Mouse (Mus musculus): Measurements from ENCODE around the gene Ss18l1. TPM values are rescaled to one million over a fixed set of nuclear protein-coding genes. Genes with fewer than 3 reads are reported as not detected.

The Ss18l1 gene
- polyA plus RNA-seq, 1 experiment from 2014 or later = 3.2 TPM

- H3K36me3 ChIP-seq (ENCODE audit: control insufficient read depth, insufficient read depth) = no peaks in the 10 kb centered on the region
- WGBS = 92% methylated on average over 18 of the region's 18 CpGs
- no peak overlapping the region for H3K4me3 ChIP-seq (ENCODE audit: low read length)
- H3K9me3 ChIP-seq (replicated peaks; ENCODE audit: control insufficient read depth, low read length) = no peaks in the 10 kb centered on the region
- no peaks in the 10 kb centered on the region for H3K27me3 ChIP-seq (ENCODE audit: control insufficient read depth, insufficient read depth, low read length)
- no peak overlapping the region for H3K9ac ChIP-seq (ENCODE audit: low read length)
- ATAC-seq (replicated peaks; ENCODE audit: extremely low read depth, insufficient read depth, low FRiP score) = no peak
- no peak overlapping the region for H3K4me2 ChIP-seq (ENCODE audit: low read depth, low read length)
- no peak overlapping the region for H3K27ac ChIP-seq (ENCODE audit: low read length)
- H3K4me1 ChIP-seq (ENCODE audit: control insufficient read depth, insufficient read depth, low read length) = peaks cover 8% of the 10 kb centered on the region; the same call in 1 of the 2 replicates
Measured at GRCm38 (mm10) chr2:180047980-180048635, 5.8 kb downstream of the Ss18l1 start.

GRCm38 (mm10) chr2:180050986-180051385, 8.7 kb downstream of the Ss18l1 start:
- Histone ChIP-seq H3K36me3 (ENCODE audit: control insufficient read depth, insufficient read depth) (peaks cover 6% of the 10 kb centered on the region), H3K4me3 (ENCODE audit: low read length) (no peak overlapping the region), H3K4me1 (ENCODE audit: control insufficient read depth, insufficient read depth, low read length) (no peaks in the 10 kb centered on the region), H3K9ac (ENCODE audit: low read length) (no peak overlapping the region), H3K27me3 (ENCODE audit: control insufficient read depth, insufficient read depth, low read length) (no peaks in the 10 kb centered on the region), H3K27ac (ENCODE audit: low read length) (no peak overlapping the region), H3K9me3 (replicated peaks; ENCODE audit: control insufficient read depth, low read length) (no peaks in the 10 kb centered on the region), H3K4me2 (ENCODE audit: low read depth, low read length) (no peak overlapping the region)
- ATAC-seq (replicated peaks; ENCODE audit: extremely low read depth, insufficient read depth, low FRiP score) = 0 out of 2 replicates have a peak, but pooled peaks have one; percentile 34
- WGBS = 30% methylated on average over 5 of the region's 5 CpGs

- Histone ChIP-seq H3K4me3 (ENCODE audit: low read length) (no peak overlapping the region), H3K27ac (ENCODE audit: low read length) (no peak overlapping the region), H3K4me2 (ENCODE audit: low read depth, low read length) (no peak overlapping the region), H3K4me1 (ENCODE audit: control insufficient read depth, insufficient read depth, low read length) (no peaks in the 10 kb centered on the region), H3K9ac (ENCODE audit: low read length) (no peak overlapping the region), H3K27me3 (ENCODE audit: control insufficient read depth, insufficient read depth, low read length) (no peaks in the 10 kb centered on the region), H3K36me3 (ENCODE audit: control insufficient read depth, insufficient read depth) (peaks cover 10% of the 10 kb centered on the region), H3K9me3 (replicated peaks; ENCODE audit: control insufficient read depth, low read length) (no peaks in the 10 kb centered on the region)
- no peak for ATAC-seq (replicated peaks; ENCODE audit: extremely low read depth, insufficient read depth, low FRiP score)
- 90% methylated on average over 14 of the region's 14 CpGs for WGBS
Measured at GRCm38 (mm10) chr2:180051986-180052733, 9.9 kb downstream of the Ss18l1 start.

GRCm38 (mm10) chr2:180053001-180053400, 10.7 kb downstream of the Ss18l1 start:
- H3K9ac ChIP-seq (ENCODE audit: low read length) = no peak overlapping the region
- no peak for ATAC-seq (replicated peaks; ENCODE audit: extremely low read depth, insufficient read depth, low FRiP score)
- H3K36me3 ChIP-seq (ENCODE audit: control insufficient read depth, insufficient read depth) = peaks cover 19% of the 10 kb centered on the region
- no peaks in the 10 kb centered on the region for H3K27me3 ChIP-seq (ENCODE audit: control insufficient read depth, insufficient read depth, low read length)
- H3K27ac ChIP-seq (ENCODE audit: low read length) = no peak overlapping the region
- H3K4me3 ChIP-seq (ENCODE audit: low read length) = no peak overlapping the region
- H3K4me2 ChIP-seq (ENCODE audit: low read depth, low read length) = no peak overlapping the region
- H3K4me1 ChIP-seq (ENCODE audit: control insufficient read depth, insufficient read depth, low read length) = no peaks in the 10 kb centered on the region
- H3K9me3 ChIP-seq (replicated peaks; ENCODE audit: control insufficient read depth, low read length) = no peaks in the 10 kb centered on the region
- WGBS = 96% methylated on average over 9 of the region's 9 CpGs

GRCm38 (mm10) chr2:180063338-180064131, 21.2 kb downstream of the Ss18l1 start:
- Histone ChIP-seq H3K27me3 (ENCODE audit: control insufficient read depth, insufficient read depth, low read length) (no peaks in the 10 kb centered on the region), H3K9ac (ENCODE audit: low read length) (no peak overlapping the region)
- 87% methylated on average over 11 of the region's 11 CpGs for WGBS

GRCm38 (mm10) chr2:180069770-180070480, 27.6 kb downstream of the Ss18l1 start:
- H3K27ac ChIP-seq (ENCODE audit: low read length) = peak overlapping the region; percentile 85
- peaks cover 4% of the 10 kb centered on the region; the same call in 1 of the 2 replicates for H3K36me3 ChIP-seq (ENCODE audit: control insufficient read depth, insufficient read depth)
- WGBS = 30% methylated on average over 20 of the region's 20 CpGs
- no peaks in the 10 kb centered on the region for H3K9me3 ChIP-seq (replicated peaks; ENCODE audit: control insufficient read depth, low read length)
- H3K4me3 ChIP-seq (ENCODE audit: low read length) = peak overlapping the region; percentile 86
- peaks cover 9% of the 10 kb centered on the region for H3K4me1 ChIP-seq (ENCODE audit: control insufficient read depth, insufficient read depth, low read length)
- ATAC-seq (replicated peaks; ENCODE audit: extremely low read depth, insufficient read depth, low FRiP score) = peak; percentile 52
- peak overlapping the region; percentile 83 for H3K9ac ChIP-seq (ENCODE audit: low read length)
- H3K4me2 ChIP-seq (ENCODE audit: low read depth, low read length) = peak overlapping the region; percentile 68
- no peaks in the 10 kb centered on the region for H3K27me3 ChIP-seq (ENCODE audit: control insufficient read depth, insufficient read depth, low read length)

More at GRCm38 (mm10) chr2:180063338-180064131, 21.2 kb downstream of the Ss18l1 start:
- no peak overlapping the region for H3K27ac ChIP-seq (ENCODE audit: low read length)
- no peaks in the 10 kb centered on the region for H3K9me3 ChIP-seq (replicated peaks; ENCODE audit: control insufficient read depth, low read length)
- no peak overlapping the region for H3K4me2 ChIP-seq (ENCODE audit: low read depth, low read length)
- peaks cover 31% of the 10 kb centered on the region for H3K36me3 ChIP-seq (ENCODE audit: control insufficient read depth, insufficient read depth)
- H3K4me3 ChIP-seq (ENCODE audit: low read length) = no peak overlapping the region
- no peaks in the 10 kb centered on the region for H3K4me1 ChIP-seq (ENCODE audit: control insufficient read depth, insufficient read depth, low read length)
- no peak for ATAC-seq (replicated peaks; ENCODE audit: extremely low read depth, insufficient read depth, low FRiP score)

- no peaks in the 10 kb centered on the region for H3K9me3 ChIP-seq (replicated peaks; ENCODE audit: control insufficient read depth, low read length)
- peak within 1 kb of the TSS; percentile 96 for H3K4me2 ChIP-seq (ENCODE audit: low read depth, low read length)
- 6% methylated on average over 52 of the region's 58 CpGs for WGBS
- peak; percentile 97 for ATAC-seq (replicated peaks; ENCODE audit: extremely low read depth, insufficient read depth, low FRiP score)
- peak within 1 kb of the TSS; percentile 83 for H3K9ac ChIP-seq (ENCODE audit: low read length)
- peak within 1 kb of the TSS; percentile 86 for H3K4me3 ChIP-seq (ENCODE audit: low read length)
- peak within 1 kb of the TSS; percentile 85 for H3K27ac ChIP-seq (ENCODE audit: low read length)
- peaks cover 9% of the 10 kb centered on the region for H3K4me1 ChIP-seq (ENCODE audit: control insufficient read depth, insufficient read depth, low read length)
- H3K36me3 ChIP-seq (ENCODE audit: control insufficient read depth, insufficient read depth) = peaks cover 4% of the 10 kb centered on the region; the same call in 1 of the 2 replicates
- H3K27me3 ChIP-seq (ENCODE audit: control insufficient read depth, insufficient read depth, low read length) = no peaks in the 10 kb centered on the region
Measured at GRCm38 (mm10) chr2:180070481-180071453, 28.5 kb downstream of the Ss18l1 start, which contains the start of gene Mtg2. Gene Mtg2, plus strand, starts transcription at chr2:180070588.

All from heart, embryonic 16.5 days (tissue).